Mouse (Mus musculus) testis, adult 2 months (tissue): ENCODE measurements around the gene Ppp1r9a. TPM values are rescaled to one million over a fixed set of nuclear protein-coding genes. Genes with fewer than 3 reads are reported as not detected.

ENCODE experiments used
- H3K27ac ChIP-seq: fragments of 200-500 bp; 2 replicates; pipeline ENCODE4 v1.5.1; 2012; ENCODE audit warnings: low read depth, low read length; ENCODE audit not compliant: control insufficient read depth, insufficient read depth
- H3K27me3 ChIP-seq: fragments of 200-500 bp; 2 replicates; pipeline ENCODE4 v1.6.1; 2012; ENCODE audit warnings: mild to moderate bottlenecking, low read length, moderate library complexity; ENCODE audit not compliant: control insufficient read depth, insufficient read depth
- H3K36me3 ChIP-seq: fragments of 200-500 bp; 2 replicates; pipeline ENCODE4 v1.6.1; 2012; ENCODE audit warnings: mild to moderate bottlenecking, low read length; ENCODE audit not compliant: control insufficient read depth, insufficient read depth
- H3K4me1 ChIP-seq: fragments of 200-500 bp; 2 replicates; pipeline ENCODE4 v1.6.1; 2012; ENCODE audit warnings: low read length; ENCODE audit not compliant: control insufficient read depth, insufficient read depth
- H3K4me3 ChIP-seq: fragments of 200-500 bp; 2 replicates; pipeline ENCODE4 v1.5.1; 2012; ENCODE audit warnings: low read depth, mild to moderate bottlenecking, low read length, moderate library complexity, mixed read lengths; ENCODE audit not compliant: control insufficient read depth
- CTCF ChIP-seq: fragments of 200-500 bp; IDR thresholded peaks from 2 replicates; pipeline ENCODE4 v1.5.1; 2012; ENCODE audit warnings: low read depth, mild to moderate bottlenecking, inconsistent platforms, low read length, moderate library complexity; ENCODE audit not compliant: control insufficient read depth, insufficient read depth, insufficient replicate concordance
- POLR2A ChIP-seq: fragments of 200-500 bp; IDR thresholded peaks from 2 replicates; pipeline ENCODE4 v1.6.1; 2012; ENCODE audit warnings: low read depth, mild to moderate bottlenecking, inconsistent platforms, low read length, moderate library complexity; ENCODE audit not compliant: control insufficient read depth
- polyA plus RNA-seq: library from polyadenylated mRNA; depleted of rRNA; stranded (reverse); fragments of >200 nt; gene quantifications from 2 replicates; pipeline ENCODE4 v1.2.3, GENCODE M21; 2012

The Ppp1r9a gene
- polyA plus RNA-seq, 1 experiment = 8.5 TPM

- Histone ChIP-seq H3K4me1 (no peaks in the 10 kb centered on the region), H3K27me3 (no peaks in the 10 kb centered on the region), H3K36me3 (no peaks in the 10 kb centered on the region), H3K27ac (no peak overlapping the region), H3K4me3 (no peak overlapping the region)
- no peak for TF ChIP-seq CTCF
- TF ChIP-seq POLR2A = no peak
These were observed 275.5 kb downstream of the Ppp1r9a start for GRCm38 (mm10) chr6:5177967-5178891.

- no peaks in the 10 kb centered on the region for H3K27me3 ChIP-seq
- no peaks in the 10 kb centered on the region for H3K36me3 ChIP-seq
- TF ChIP-seq POLR2A (no peak), CTCF (no peak)
- no peaks in the 10 kb centered on the region for H3K4me1 ChIP-seq
- no peak overlapping the region for H3K27ac ChIP-seq
- no peak overlapping the region for H3K4me3 ChIP-seq
These were observed 276.5 kb downstream of the Ppp1r9a start for GRCm38 (mm10) chr6:5179189-5179588.

GRCm38 (mm10) chr6:5180645-5181044 lies 277.9 kb downstream of the Ppp1r9a start:
- Histone ChIP-seq H3K36me3 (no peaks in the 10 kb centered on the region), H3K27ac (no peak overlapping the region), H3K4me1 (no peaks in the 10 kb centered on the region), H3K27me3 (no peaks in the 10 kb centered on the region), H3K4me3 (no peak overlapping the region)
- TF ChIP-seq POLR2A (no peak), CTCF (no peak)

DNA sequence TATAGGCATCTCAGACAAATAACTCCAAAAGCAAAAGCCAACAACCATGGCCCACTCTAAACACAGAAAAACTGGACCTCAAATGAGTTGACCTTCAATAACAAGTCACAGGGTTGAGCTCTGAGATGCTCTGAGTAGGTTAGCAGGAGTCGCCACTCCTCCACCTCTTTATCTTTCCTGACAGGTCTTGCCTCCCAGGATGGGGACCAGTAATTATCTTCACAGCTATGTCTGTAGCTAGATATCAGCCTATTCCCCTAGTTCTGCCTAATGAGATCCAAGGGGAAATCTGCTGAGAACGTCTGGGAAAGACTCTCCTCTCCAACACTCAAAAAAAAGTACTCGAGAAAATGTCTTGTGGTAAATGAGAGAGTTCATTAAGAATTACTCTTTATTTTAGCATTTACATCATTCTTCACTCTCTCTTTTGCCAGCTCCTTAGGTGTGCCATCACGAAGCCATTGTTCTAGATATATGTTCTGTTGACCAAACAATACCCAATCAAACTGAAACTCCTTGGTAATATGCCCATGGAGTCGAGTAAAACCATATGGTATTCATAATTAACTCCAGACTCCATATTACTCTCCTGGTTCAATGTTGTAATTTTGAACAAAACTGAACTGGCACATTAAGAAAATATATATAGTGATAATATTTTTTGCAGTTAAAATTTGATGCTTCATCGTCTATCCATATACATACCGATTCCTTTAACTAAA lies 283.7 kb downstream of the Ppp1r9a start:
- Histone ChIP-seq H3K27me3 (no peaks in the 10 kb centered on the region), H3K4me1 (no peaks in the 10 kb centered on the region), H3K27ac (no peak overlapping the region), H3K36me3 (no peaks in the 10 kb centered on the region), H3K4me3 (no peak overlapping the region)
- TF ChIP-seq CTCF = no peak
- TF ChIP-seq POLR2A = no peak

DNA sequence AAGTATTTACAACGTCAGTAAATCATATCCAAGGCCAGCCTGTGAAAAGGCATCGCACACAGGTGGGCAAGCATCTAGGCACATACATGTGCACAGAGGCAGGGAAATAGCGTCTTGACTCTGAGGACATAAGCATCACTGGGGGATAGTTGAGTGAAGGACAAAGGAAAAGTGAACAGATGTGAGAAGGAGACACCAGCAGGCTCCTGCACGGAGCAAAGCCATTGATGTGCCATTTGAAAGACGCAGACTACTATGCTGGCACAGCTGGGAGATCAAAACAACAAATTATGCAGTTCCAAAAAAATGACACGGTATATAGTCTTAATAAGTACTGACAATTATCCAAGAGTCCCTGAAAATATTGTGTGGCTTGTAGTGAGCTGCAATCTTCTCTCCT lies 284.9 kb downstream of the Ppp1r9a start:
- no peaks in the 10 kb centered on the region for H3K36me3 ChIP-seq
- H3K4me3 ChIP-seq = no peak overlapping the region
- H3K27ac ChIP-seq = no peak overlapping the region
- H3K4me1 ChIP-seq = no peaks in the 10 kb centered on the region
- no peak for TF ChIP-seq POLR2A
- no peak for TF ChIP-seq CTCF
- H3K27me3 ChIP-seq = no peaks in the 10 kb centered on the region

GRCm38 (mm10) chr6:5188036-5188435 lies 285.3 kb downstream of the Ppp1r9a start:
- Histone ChIP-seq H3K27me3 (no peaks in the 10 kb centered on the region), H3K36me3 (no peaks in the 10 kb centered on the region), H3K27ac (no peak overlapping the region), H3K4me3 (no peak overlapping the region), H3K4me1 (no peaks in the 10 kb centered on the region)
- no peak for TF ChIP-seq CTCF
- TF ChIP-seq POLR2A = no peak

DNA sequence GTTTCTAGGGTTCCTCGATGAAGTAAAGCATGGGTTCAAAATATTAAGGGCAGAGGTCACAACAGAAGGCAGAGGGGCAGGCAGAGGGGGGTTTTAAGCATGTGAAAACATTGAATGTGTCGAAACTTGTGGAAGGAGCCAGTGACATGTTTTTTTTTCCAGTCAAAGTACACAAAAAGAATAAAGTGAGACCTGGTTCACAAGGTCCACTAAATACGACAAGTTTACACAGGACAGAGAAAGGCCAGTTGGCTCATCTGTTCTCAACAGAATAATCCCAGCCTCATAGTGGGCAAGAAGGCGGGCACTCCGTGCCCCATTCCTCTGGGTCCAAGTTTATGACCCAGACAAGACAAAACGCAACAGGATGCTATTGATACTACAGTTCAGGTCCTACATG lies 286.2 kb downstream of the Ppp1r9a start:
- H3K36me3 ChIP-seq = no peaks in the 10 kb centered on the region
- TF ChIP-seq POLR2A (no peak), CTCF (no peak)
- no peak overlapping the region for H3K4me3 ChIP-seq
- H3K27me3 ChIP-seq = no peaks in the 10 kb centered on the region
- H3K4me1 ChIP-seq = no peaks in the 10 kb centered on the region
- H3K27ac ChIP-seq = no peak overlapping the region
